Mouse (Mus musculus) kidney, embryonic 15.5 days (tissue): Measurements from ENCODE around the gene Ap5s1. TPM values are rescaled to one million over a fixed set of nuclear protein-coding genes. Genes with fewer than 3 reads are reported as not detected.
A peak's percentile ranks its signal among the peaks of the same experiment; 100 is the strongest.
"Not testable (repeated sequence)": the region's sequence is repeated elsewhere in the genome, so short reads cannot be mapped to it uniquely, and the experiment has no call there.

ENCODE experiments used
- ATAC-seq: fragments of 200-750 bp; cut with Nextera tagmentation; replicated peaks from 2 replicates; pipeline ENCODE4 v1.8.0; 2017; ENCODE audit warnings: moderate TSS enrichment; ENCODE audit not compliant: low FRiP score
- H3K27ac ChIP-seq: fragments of 300-500 bp; sonication (generic); 2 replicates; pipeline ENCODE4 v1.5.1; 2015; ENCODE audit warnings: mild to moderate bottlenecking, inconsistent platforms
- H3K27me3 ChIP-seq: fragments of 300-500 bp; sonication (generic); 2 replicates; pipeline ENCODE4 v1.6.1; 2015; ENCODE audit warnings: inconsistent platforms
- H3K36me3 ChIP-seq: fragments of 300-500 bp; sonication (generic); 2 replicates; pipeline ENCODE4 v1.6.1; 2015; ENCODE audit warnings: inconsistent platforms
- H3K4me1 ChIP-seq: fragments of 300-500 bp; sonication (generic); 2 replicates; pipeline ENCODE4 v1.6.1; 2015; ENCODE audit warnings: inconsistent platforms
- H3K4me2 ChIP-seq: fragments of 300-500 bp; sonication (generic); 2 replicates; pipeline ENCODE4 v1.6.1; 2015; ENCODE audit warnings: moderate library complexity, mild to moderate bottlenecking, inconsistent platforms
- H3K4me3 ChIP-seq: fragments of 300-500 bp; sonication (generic); replicated peaks from 2 replicates; pipeline ENCODE4 v1.5.1; 2015; ENCODE audit warnings: mild to moderate bottlenecking, inconsistent platforms
- H3K9ac ChIP-seq: fragments of 300-500 bp; sonication (generic); 2 replicates; pipeline ENCODE4 v1.6.1; 2015; ENCODE audit warnings: mild to moderate bottlenecking, inconsistent platforms
- H3K9me3 ChIP-seq: fragments of 300-500 bp; sonication (generic); replicated peaks from 2 replicates; pipeline ENCODE4 v1.6.1; 2016; ENCODE audit warnings: inconsistent platforms
- WGBS: fragments of 180-500 bp; shearing (Covaris S2); methylation state at CpG from one replicate; pipeline ENCODE4 v1.1.7; 2015; ENCODE audit warnings: mixed read lengths; 5-methylcytosine and 5-hydroxymethylcytosine counted together
- polyA plus RNA-seq: library from polyadenylated mRNA; unstranded; fragments of >200 nt; fragmentation: Nextera tagmentation; extraction: Ambion mirVana; gene quantifications from 2 replicates; pipeline ENCODE4 v1.2.1, GENCODE M21; 2015

The Ap5s1 gene
- polyA plus RNA-seq, 1 experiment from 2014 or later, result 25.6 TPM

GRCm38 (mm10) chr2:131209125-131209795 is 2.4 kb downstream of the Ap5s1 start:
- Histone ChIP-seq H3K27ac (peak overlapping the region; percentile 90), H3K9ac (peak overlapping the region; percentile 41; the same call in 1 of the 2 replicates), H3K9me3 (no peaks in the 10 kb centered on the region), H3K4me3 (peak overlapping the region; percentile 57; the same call in 1 of the 2 replicates), H3K4me1 (peaks cover 30% of the 10 kb centered on the region), H3K27me3 (no peaks in the 10 kb centered on the region), H3K36me3 (peaks cover 14% of the 10 kb centered on the region), H3K4me2 (peak overlapping the region; percentile 54)
- ATAC-seq, result peak; percentile 7
- 77% methylated on average over 4 of the region's 4 CpGs for WGBS

DNA sequence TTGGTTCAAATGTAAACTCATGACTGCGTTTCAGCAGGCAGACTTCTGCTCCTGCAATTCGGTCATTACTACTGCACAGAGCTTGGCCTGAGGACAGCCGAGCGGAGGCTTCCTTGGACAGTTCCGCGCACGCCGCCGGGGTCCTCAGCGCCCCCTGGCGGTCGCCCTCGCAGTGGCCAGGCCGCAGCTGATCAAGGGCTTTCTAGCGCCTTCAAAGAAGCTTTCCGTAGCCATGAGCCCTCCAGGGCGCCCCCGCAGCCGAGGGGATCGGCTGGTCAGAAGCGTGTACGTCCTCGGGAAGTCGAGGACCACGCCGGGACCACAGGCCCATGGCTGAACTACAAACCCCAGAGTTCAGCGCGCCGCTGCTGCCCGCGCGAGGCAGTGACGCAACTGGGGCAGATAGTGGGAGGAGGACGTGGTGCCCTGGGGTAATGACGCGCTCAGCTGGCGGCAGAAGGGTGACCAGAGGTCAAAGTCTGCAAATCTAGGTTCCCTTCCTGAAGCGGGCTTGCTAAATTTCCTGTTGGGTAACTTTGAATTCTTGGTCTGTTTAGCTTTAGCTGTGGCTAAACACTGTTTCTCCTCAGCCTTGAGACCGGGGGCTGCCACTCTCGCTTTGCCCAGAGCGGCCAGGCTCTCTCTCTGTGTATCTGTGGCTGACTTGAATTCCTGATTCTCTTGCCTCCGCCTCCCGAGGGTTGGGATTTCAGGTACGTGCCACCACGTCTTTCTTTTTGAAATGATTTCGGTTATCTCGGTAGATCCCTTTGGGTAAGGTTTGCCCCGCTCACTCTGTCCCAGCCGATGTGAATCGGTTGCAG is 3.3 kb downstream of the Ap5s1 start:
- no peaks in the 10 kb centered on the region for H3K27me3 ChIP-seq
- peak overlapping the region; percentile 41 for H3K9ac ChIP-seq
- H3K9me3 ChIP-seq, result no peaks in the 10 kb centered on the region
- peaks cover 21% of the 10 kb centered on the region for H3K4me1 ChIP-seq
- peak overlapping the region; percentile 54 for H3K4me2 ChIP-seq
- peak overlapping the region; percentile 90 for H3K27ac ChIP-seq
- ATAC-seq, result peak; percentile 97
- H3K36me3 ChIP-seq, result peaks cover 19% of the 10 kb centered on the region
- 1% methylated on average over 50 of the region's 50 CpGs for WGBS
- H3K4me3 ChIP-seq, result peak overlapping the region; percentile 57

DNA sequence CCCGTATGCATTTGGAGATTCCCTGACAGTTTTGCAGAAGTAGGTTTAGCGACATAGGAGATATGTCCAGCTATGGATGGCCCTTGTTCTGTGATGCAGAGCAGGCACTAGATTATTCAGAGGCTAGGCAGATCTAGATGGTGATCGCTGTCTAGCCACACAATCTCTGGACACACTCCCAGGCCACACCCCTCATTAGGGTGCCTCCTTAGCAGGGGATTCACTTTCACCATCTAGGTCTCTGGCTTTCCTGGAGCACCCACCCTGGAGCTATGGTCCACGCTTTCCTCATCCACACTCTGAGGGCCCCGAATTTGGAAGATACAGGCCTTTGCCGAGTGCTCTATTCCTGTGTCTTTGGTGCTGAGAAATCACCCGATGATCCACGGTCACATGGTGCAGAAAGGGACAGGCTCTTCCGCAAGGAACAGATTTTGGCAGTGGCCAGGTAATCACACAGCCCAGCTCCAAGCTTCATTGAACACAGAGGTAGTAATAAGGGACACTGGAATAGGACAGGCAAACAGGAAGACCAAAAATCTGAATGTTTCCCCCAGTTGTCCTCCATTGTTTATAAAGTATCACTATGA is 4.2 kb downstream of the Ap5s1 start:
- peak overlapping the region; percentile 90 for H3K27ac ChIP-seq
- peaks cover 16% of the 10 kb centered on the region for H3K4me1 ChIP-seq
- no peaks in the 10 kb centered on the region for H3K9me3 ChIP-seq
- no peak for ATAC-seq
- peak overlapping the region; percentile 54 for H3K4me2 ChIP-seq
- H3K9ac ChIP-seq, result peak overlapping the region; percentile 41
- peak overlapping the region; percentile 57 for H3K4me3 ChIP-seq
- peaks cover 19% of the 10 kb centered on the region for H3K36me3 ChIP-seq
- WGBS, result 64% methylated on average over 9 of the region's 9 CpGs
- H3K27me3 ChIP-seq, result no peaks in the 10 kb centered on the region

GRCm38 (mm10) chr2:131213773-131214172 is 6.9 kb downstream of the Ap5s1 start:
- H3K4me1 ChIP-seq, result peaks cover 20% of the 10 kb centered on the region
- no peak overlapping the region for H3K4me3 ChIP-seq
- no peak overlapping the region for H3K27ac ChIP-seq
- H3K27me3 ChIP-seq, result no peaks in the 10 kb centered on the region
- no peak overlapping the region for H3K9ac ChIP-seq
- WGBS, result 86% methylated on average over 7 of the region's 7 CpGs
- H3K4me2 ChIP-seq, result no peak overlapping the region
- no peak for ATAC-seq
- no peaks in the 10 kb centered on the region for H3K9me3 ChIP-seq
- H3K36me3 ChIP-seq, result peaks cover 19% of the 10 kb centered on the region

DNA sequence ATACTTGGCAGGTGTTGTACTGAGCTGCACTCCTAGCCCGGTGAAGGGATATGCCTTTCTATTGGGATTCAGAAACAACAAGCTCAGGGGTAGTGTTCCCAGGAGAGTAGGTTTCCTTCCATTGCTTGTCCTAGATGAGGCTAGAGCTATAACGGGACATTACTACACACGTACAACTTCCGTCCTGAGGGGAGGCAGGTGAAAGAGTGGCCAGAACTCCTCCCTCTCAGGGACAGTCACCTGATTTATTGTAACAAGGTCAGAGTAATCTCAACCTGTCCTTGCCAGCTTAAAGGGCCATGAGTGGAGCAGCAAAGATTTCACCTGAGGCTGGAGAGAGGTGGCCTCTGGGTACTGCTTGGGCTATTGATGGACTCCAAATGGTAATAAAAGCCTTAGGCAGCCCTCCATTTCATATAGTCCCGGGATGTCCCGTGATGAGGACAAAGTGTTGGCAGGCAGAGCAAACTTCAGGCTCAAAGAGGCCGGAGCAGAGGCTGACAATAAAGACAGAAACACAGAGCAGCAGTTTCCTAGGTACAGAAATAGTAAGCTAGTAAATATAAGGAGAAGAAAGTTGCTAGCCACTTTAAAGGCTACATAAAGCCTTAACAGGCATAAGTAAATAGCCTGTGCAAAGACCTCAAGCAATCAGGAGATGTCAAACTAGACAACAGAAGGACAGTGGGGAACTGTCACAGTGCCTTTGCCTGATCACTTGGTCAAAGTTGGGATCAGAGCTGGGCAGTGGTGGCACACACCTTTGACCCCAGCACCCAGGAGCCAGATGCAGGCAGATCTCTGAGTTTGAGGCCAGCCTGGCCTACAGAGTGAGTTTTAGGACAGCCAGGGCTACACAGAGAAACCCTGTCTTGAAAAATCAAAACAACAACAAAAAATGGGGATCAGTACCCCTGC is 9.3 kb downstream of the Ap5s1 start:
- H3K4me1 ChIP-seq, result peaks cover 7% of the 10 kb centered on the region
- no peak overlapping the region for H3K27ac ChIP-seq
- H3K9me3 ChIP-seq, result no peaks in the 10 kb centered on the region
- 78% methylated on average over 7 of the region's 7 CpGs for WGBS
- no peak for ATAC-seq
- no peaks in the 10 kb centered on the region for H3K27me3 ChIP-seq
- H3K4me3 ChIP-seq, result no peak overlapping the region
- H3K36me3 ChIP-seq, result peaks cover 19% of the 10 kb centered on the region
- no peak overlapping the region for H3K9ac ChIP-seq
- no peak overlapping the region for H3K4me2 ChIP-seq

GRCm38 (mm10) chr2:131220030-131220429 is 13.2 kb downstream of the Ap5s1 start:
- no peak overlapping the region for H3K27ac ChIP-seq
- WGBS, result 58% methylated on average over 4 of the region's 4 CpGs
- no peak overlapping the region for H3K9ac ChIP-seq
- no peak for ATAC-seq
- H3K36me3 ChIP-seq, result no peaks in the 10 kb centered on the region
- no peak overlapping the region for H3K4me2 ChIP-seq
- H3K27me3 ChIP-seq, result no peaks in the 10 kb centered on the region
- no peaks in the 10 kb centered on the region for H3K9me3 ChIP-seq
- no peak overlapping the region for H3K4me3 ChIP-seq
- peaks cover 10% of the 10 kb centered on the region; the same call in 1 of the 2 replicates for H3K4me1 ChIP-seq

GRCm38 (mm10) chr2:131221853-131222515 is 15.1 kb downstream of the Ap5s1 start:
- H3K4me2 ChIP-seq, result no peak overlapping the region
- H3K36me3 ChIP-seq, result no peaks in the 10 kb centered on the region
- H3K4me3 ChIP-seq, result no peak overlapping the region
- H3K4me1 ChIP-seq, result peaks cover 7% of the 10 kb centered on the region; the same call in 1 of the 2 replicates
- 65% methylated on average over 3 of the region's 3 CpGs for WGBS
- H3K27me3 ChIP-seq, result no peaks in the 10 kb centered on the region
- H3K9ac ChIP-seq, result no peak overlapping the region
- H3K9me3 ChIP-seq, result no peaks in the 10 kb centered on the region
- no peak overlapping the region for H3K27ac ChIP-seq
- ATAC-seq, result no peak

- no peaks in the 10 kb centered on the region for H3K27me3 ChIP-seq
- H3K4me2 ChIP-seq, result no peak overlapping the region
- no peak overlapping the region for H3K9ac ChIP-seq
- ATAC-seq, result no peak
- H3K4me1 ChIP-seq, result peaks cover 7% of the 10 kb centered on the region; the same call in 1 of the 2 replicates
- no peaks in the 10 kb centered on the region for H3K9me3 ChIP-seq
- H3K36me3 ChIP-seq, result no peaks in the 10 kb centered on the region
- H3K4me3 ChIP-seq, result no peak overlapping the region
- WGBS, result 47% methylated on average over 5 of the region's 5 CpGs
- H3K27ac ChIP-seq, result no peak overlapping the region
Measured at GRCm38 (mm10) chr2:131222562-131222961, 15.7 kb downstream of the Ap5s1 start.

DNA sequence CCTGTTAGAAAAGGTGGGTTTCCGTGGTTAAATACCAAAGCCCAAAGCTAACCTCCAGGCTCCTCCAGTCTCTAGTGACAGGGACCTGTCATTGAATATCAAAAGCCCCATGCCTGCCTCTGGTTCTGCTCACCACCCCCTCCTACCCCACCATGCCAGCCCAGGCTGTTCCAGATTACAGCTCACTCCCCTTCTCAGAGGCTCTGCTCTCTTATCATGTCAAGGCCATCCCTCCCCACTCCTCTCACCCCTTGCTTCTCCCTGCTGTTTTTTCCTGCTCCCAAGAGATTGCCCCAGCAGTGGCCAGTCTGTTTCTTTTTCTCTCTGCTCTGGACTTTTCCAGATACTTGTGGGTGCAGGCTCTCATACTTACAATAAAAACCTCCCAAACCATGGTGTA is 16.7 kb downstream of the Ap5s1 start:
- H3K9me3 ChIP-seq, result no peaks in the 10 kb centered on the region
- no peak overlapping the region for H3K4me2 ChIP-seq
- peak; percentile 73 for ATAC-seq
- no peak overlapping the region for H3K27ac ChIP-seq
- whole genome bisulfite sequencing, result 59% methylated on average over 1 of the region's 1 CpGs
- no peaks in the 10 kb centered on the region for H3K27me3 ChIP-seq
- H3K36me3 ChIP-seq, result no peaks in the 10 kb centered on the region
- H3K4me1 ChIP-seq, result peaks cover 7% of the 10 kb centered on the region; the same call in 1 of the 2 replicates
- no peak overlapping the region for H3K4me3 ChIP-seq
- no peak overlapping the region for H3K9ac ChIP-seq

GRCm38 (mm10) chr2:131225178-131225577 is 18.3 kb downstream of the Ap5s1 start:
- H3K9me3 ChIP-seq, result no peaks in the 10 kb centered on the region
- H3K4me3 ChIP-seq, result no peak overlapping the region
- no peak overlapping the region for H3K4me2 ChIP-seq
- H3K9ac ChIP-seq, result no peak overlapping the region
- 70% methylated on average over 6 of the region's 6 CpGs for WGBS
- no peaks in the 10 kb centered on the region for H3K27me3 ChIP-seq
- peak overlapping the region; percentile 83 for H3K27ac ChIP-seq
- no peaks in the 10 kb centered on the region for H3K36me3 ChIP-seq
- peaks cover 7% of the 10 kb centered on the region; the same call in 1 of the 2 replicates for H3K4me1 ChIP-seq
- peak; percentile 83 for ATAC-seq

DNA sequence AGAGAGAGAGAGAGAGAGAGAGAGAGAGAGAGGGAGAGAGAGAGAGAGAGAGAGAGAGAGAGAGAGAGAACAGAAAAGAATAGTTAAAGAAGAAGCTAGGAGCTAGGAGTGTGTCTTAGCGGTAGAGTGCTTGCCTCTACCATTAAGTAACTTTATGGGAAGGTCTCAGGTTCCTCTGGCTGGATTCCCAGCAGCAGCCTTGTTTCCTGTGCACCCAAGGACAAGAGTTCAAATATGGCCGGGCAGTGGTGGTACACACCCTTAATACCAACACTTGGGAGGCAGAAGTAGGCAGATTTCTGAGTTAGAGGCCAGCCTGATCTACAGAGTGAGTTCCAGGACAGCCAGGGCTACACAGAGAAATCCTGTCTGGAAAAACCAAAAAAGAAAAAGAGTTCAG is 19.8 kb downstream of the Ap5s1 start:
- not testable (repeated sequence) for H3K27ac ChIP-seq, H3K4me1 ChIP-seq, H3K36me3 ChIP-seq, H3K4me2 ChIP-seq, ATAC-seq, H3K27me3 ChIP-seq, H3K4me3 ChIP-seq, H3K9ac ChIP-seq, H3K9me3 ChIP-seq
- WGBS, result 53% methylated on average over 2 of the region's 2 CpGs
